Mouse (Mus musculus) CH12.LX (cell line): ENCODE results near the gene Pkdrej. TPM values are rescaled to one million over a fixed set of nuclear protein-coding genes. Genes with fewer than 3 reads are reported as not detected.

Source experiments
- DNase-seq: peaks from one replicate; pipeline ENCODE4 v3.0.0-alpha.2; 2013; ENCODE audit errors: extremely low read depth
- H3K27ac ChIP-seq: 2 replicates; pipeline ENCODE4 v1.5.1; 2012; ENCODE audit warnings: low read depth, mild to moderate bottlenecking, control low read depth, moderate library complexity; ENCODE audit not compliant: insufficient read depth
- H3K27me3 ChIP-seq: replicated peaks from 2 replicates; pipeline ENCODE3; 2012; ENCODE audit warnings: inconsistent platforms
- H3K36me3 ChIP-seq, 2 experiments: replicated peaks in 1 of 2; 2 replicates each; pipeline versions ENCODE3 to v1.6.1; 2012; ENCODE audit warnings: inconsistent platforms in 1 of 2, low read length in 1 of 2, mild to moderate bottlenecking in 1 of 2, mixed read lengths in 1 of 2, moderate library complexity in 1 of 2; ENCODE audit not compliant: control insufficient read depth in 1 of 2, insufficient read depth in 1 of 2
- H3K4me1 ChIP-seq, 2 experiments: 2 replicates each; pipeline ENCODE4 v1.6.1; 2012; ENCODE audit warnings: inconsistent platforms in 1 of 2, moderate library complexity in 1 of 2; ENCODE audit not compliant: insufficient read depth in 2 of 2, control insufficient read depth in 1 of 2
- H3K4me2 ChIP-seq: 2 replicates; pipeline ENCODE4 v1.6.1; 2012; ENCODE audit warnings: low read depth, mild to moderate bottlenecking, control low read depth; ENCODE audit not compliant: poor library complexity, insufficient read depth, severe bottlenecking
- H3K4me3 ChIP-seq, 3 experiments: fragments of 150-350 bp in 1 of 3; sonication (generic) in 1 of 3; replicated peaks in 1 of 3; 2 replicates each; pipeline versions ENCODE3 to v1.5.1; 2011 to 2012; ENCODE audit warnings: low read depth in 2 of 3, low read length in 2 of 3, mild to moderate bottlenecking in 2 of 3, moderate library complexity in 2 of 3, control low read depth in 1 of 3, improper control_type of control experiment in 1 of 3, inconsistent platforms in 1 of 3, mixed read lengths in 1 of 3; ENCODE audit not compliant: poor library complexity in 1 of 3
- H3K79me2 ChIP-seq: replicated peaks from 2 replicates; pipeline ENCODE4 v1.6.1; 2012; ENCODE audit warnings: mild to moderate bottlenecking, moderate library complexity; ENCODE audit not compliant: control insufficient read depth, poor library complexity, insufficient read depth, severe bottlenecking; ENCODE audit errors: extremely low read depth
- H3K9ac ChIP-seq: 2 replicates; pipeline ENCODE4 v1.6.1; 2012; ENCODE audit warnings: low read depth, mild to moderate bottlenecking, control low read depth, moderate library complexity; ENCODE audit not compliant: insufficient read depth
- H3K9me3 ChIP-seq: replicated peaks from 2 replicates; pipeline ENCODE3; 2012; ENCODE audit warnings: low read length, inconsistent platforms, mixed read lengths
- BHLHE40 ChIP-seq: IDR thresholded peaks from 2 replicates; pipeline ENCODE4 v1.6.1; 2011; ENCODE audit warnings: mild to moderate bottlenecking, low read depth, low read length, improper control_type of control experiment
- CHD1 ChIP-seq: IDR thresholded peaks from 2 replicates; pipeline ENCODE4 v1.6.1; 2012; ENCODE audit warnings: low read depth, low read length, improper control_type of control experiment, inconsistent platforms
- CHD2 ChIP-seq: IDR thresholded peaks from 2 replicates; pipeline ENCODE4 v1.6.1; 2011; ENCODE audit warnings: low read length, improper control_type of control experiment
- CTCF ChIP-seq, 2 experiments: IDR thresholded peaks in 1 of 2; conservative IDR thresholded peaks in 1 of 2; 2 replicates each; pipeline ENCODE4 v1.5.1; 2011 to 2012; ENCODE audit warnings: low read depth in 2 of 2, low read length in 2 of 2, improper control_type of control experiment in 1 of 2, inconsistent platforms in 1 of 2, mild to moderate bottlenecking in 1 of 2, moderate library complexity in 1 of 2
- E2F4 ChIP-seq: IDR thresholded peaks from 2 replicates; pipeline ENCODE4 v1.6.1; 2011; ENCODE audit warnings: low read depth, low read length, improper control_type of control experiment; ENCODE audit not compliant: insufficient replicate concordance
- ELF1 ChIP-seq: IDR thresholded peaks from 2 replicates; pipeline ENCODE4 v1.6.1; 2014; ENCODE audit warnings: low read depth, mild to moderate bottlenecking, inconsistent platforms, low read length, improper control_type of control experiment
- ETS1 ChIP-seq: conservative IDR thresholded peaks from 2 replicates; pipeline ENCODE4 v1.6.1; 2012; ENCODE audit warnings: low read depth, mild to moderate bottlenecking, inconsistent platforms, low read length, improper control_type of control experiment, moderate library complexity
- GABPA ChIP-seq: IDR thresholded peaks from 2 replicates; pipeline ENCODE4 v1.6.1; 2012; ENCODE audit warnings: low read depth, low read length, improper control_type of control experiment, inconsistent platforms; ENCODE audit not compliant: insufficient replicate concordance
- HCFC1 ChIP-seq: IDR thresholded peaks from 2 replicates; pipeline ENCODE4 v1.6.1; 2012; ENCODE audit warnings: low read depth, mild to moderate bottlenecking, inconsistent platforms, low read length, improper control_type of control experiment
- IRF4 ChIP-seq: IDR thresholded peaks from 2 replicates; pipeline ENCODE4 v1.6.1; 2014; ENCODE audit warnings: low read depth, mild to moderate bottlenecking, inconsistent platforms, low read length, improper control_type of control experiment
- KAT2A ChIP-seq: IDR thresholded peaks from 2 replicates; pipeline ENCODE4 v1.6.1; 2012; ENCODE audit warnings: low read length, improper control_type of control experiment, inconsistent platforms; ENCODE audit not compliant: insufficient replicate concordance
- MAFK ChIP-seq: IDR thresholded peaks from 2 replicates; pipeline ENCODE4 v1.6.1; 2011; ENCODE audit warnings: low read length, improper control_type of control experiment; ENCODE audit not compliant: insufficient replicate concordance
- MAX ChIP-seq: IDR thresholded peaks from 2 replicates; pipeline ENCODE4 v1.6.1; 2011; ENCODE audit warnings: low read length, improper control_type of control experiment
- MAZ ChIP-seq: IDR thresholded peaks from 2 replicates; pipeline ENCODE4 v1.6.1; 2012; ENCODE audit warnings: low read depth, mild to moderate bottlenecking, inconsistent platforms, low read length, improper control_type of control experiment, moderate library complexity
- MEF2A ChIP-seq: IDR thresholded peaks from 2 replicates; pipeline ENCODE4 v1.6.1; 2014; ENCODE audit warnings: low read depth, mild to moderate bottlenecking, inconsistent platforms, low read length, improper control_type of control experiment, borderline replicate concordance
- MXI1 ChIP-seq: IDR thresholded peaks from 2 replicates; pipeline ENCODE4 v1.6.1; 2011; ENCODE audit warnings: mild to moderate bottlenecking, low read depth, low read length, improper control_type of control experiment
- MYC ChIP-seq: IDR thresholded peaks from 2 replicates; pipeline ENCODE4 v1.6.1; 2011; ENCODE audit warnings: low read depth, mild to moderate bottlenecking, improper control_type of control experiment, low read length
- NELFE ChIP-seq: IDR thresholded peaks from 2 replicates; pipeline ENCODE4 v1.6.1; 2011; ENCODE audit warnings: low read depth, low read length, improper control_type of control experiment
- NRF1 ChIP-seq: IDR thresholded peaks from 2 replicates; pipeline ENCODE4 v1.6.1; 2014; ENCODE audit warnings: low read depth, mild to moderate bottlenecking, inconsistent platforms, low read length, improper control_type of control experiment, moderate library complexity
- PAX5 ChIP-seq: IDR thresholded peaks from 2 replicates; pipeline ENCODE4 v1.6.1; 2012; ENCODE audit warnings: low read length, inconsistent platforms, mixed read lengths
- POLR2A ChIP-seq: IDR thresholded peaks from 2 replicates; pipeline ENCODE4 v1.6.1; 2011; ENCODE audit warnings: low read depth, mild to moderate bottlenecking, improper control_type of control experiment, low read length
- POLR2AphosphoS2 ChIP-seq: IDR thresholded peaks from 2 replicates; pipeline ENCODE4 v1.6.1; 2011; ENCODE audit warnings: low read depth, low read length, improper control_type of control experiment
- RAD21 ChIP-seq: IDR thresholded peaks from 2 replicates; pipeline ENCODE4 v1.6.1; 2011; ENCODE audit warnings: low read depth, mild to moderate bottlenecking, low read length, improper control_type of control experiment, moderate library complexity
- RCOR1 ChIP-seq: conservative IDR thresholded peaks from 2 replicates; pipeline ENCODE4 v1.6.1; 2012; ENCODE audit warnings: low read depth, mild to moderate bottlenecking, inconsistent platforms, low read length, improper control_type of control experiment
- SIN3A ChIP-seq: IDR thresholded peaks from 2 replicates; pipeline ENCODE4 v1.6.1; 2012; ENCODE audit warnings: low read length, improper control_type of control experiment, inconsistent platforms
- TBP ChIP-seq: conservative IDR thresholded peaks from 2 replicates; pipeline ENCODE4 v1.6.1; 2011; ENCODE audit warnings: low read depth, low read length, improper control_type of control experiment
- TCF12 ChIP-seq: IDR thresholded peaks from 2 replicates; pipeline ENCODE4 v1.6.1; 2014; ENCODE audit warnings: low read depth, mild to moderate bottlenecking, inconsistent platforms, low read length, improper control_type of control experiment
- UBTF ChIP-seq: IDR thresholded peaks from 2 replicates; pipeline ENCODE4 v1.6.1; 2012; ENCODE audit warnings: low read depth, mild to moderate bottlenecking, inconsistent platforms, low read length, improper control_type of control experiment, moderate library complexity
- USF1 ChIP-seq: IDR thresholded peaks from 2 replicates; pipeline ENCODE4 v1.6.1; 2014; ENCODE audit warnings: low read depth, mild to moderate bottlenecking, inconsistent platforms, low read length, improper control_type of control experiment
- USF2 ChIP-seq: conservative IDR thresholded peaks from 2 replicates; pipeline ENCODE4 v1.6.1; 2011; ENCODE audit warnings: low read depth, low read length, improper control_type of control experiment
- ZC3H11A ChIP-seq: IDR thresholded peaks from 2 replicates; pipeline ENCODE4 v1.6.1; 2012; ENCODE audit warnings: low read depth, mild to moderate bottlenecking, inconsistent platforms, low read length, improper control_type of control experiment
- ZKSCAN1 ChIP-seq: IDR thresholded peaks from 2 replicates; pipeline ENCODE4 v1.6.1; 2012; ENCODE audit warnings: low read depth, inconsistent platforms, low read length, improper control_type of control experiment, borderline replicate concordance
- ZMIZ1 ChIP-seq: IDR thresholded peaks from 2 replicates; pipeline ENCODE4 v1.6.1; 2012; ENCODE audit warnings: low read depth, mild to moderate bottlenecking, inconsistent platforms, low read length, improper control_type of control experiment
- ZNF384 ChIP-seq: IDR thresholded peaks from 2 replicates; pipeline ENCODE4 v1.6.1; 2012; ENCODE audit warnings: low read depth, low read length, improper control_type of control experiment, inconsistent platforms
- dilution Hi-C: fragments of 300-500 bp; cut with MboI; formaldehyde crosslinking; loops from 2 replicates; pipeline ENCODE4 v1.14.3; 2020; ENCODE audit warnings: low sequenced_read_pairs; ENCODE audit not compliant: extremely low pct_unique_long_range_greater_than_20kb, extremely low pct_ligation_motif_present
- in situ Hi-C: fragments of 300-500 bp; cut with MboI; formaldehyde crosslinking; loops from 3 replicates; pipeline ENCODE4 v1.14.3; 2019; ENCODE audit warnings: low sequenced_read_pairs, low pct_ligation_motif_present, low pct_unique_long_range_greater_than_20kb, mixed read lengths
- polyA plus RNA-seq: library from polyadenylated mRNA; unstranded; fragments of >175 nt; gene quantifications from 2 replicates; pipeline ENCODE4 v1.2.1, GENCODE M21; 2012; ENCODE audit warnings: low read depth; ENCODE audit not compliant: insufficient read length
- total RNA-seq, 2 experiments: library from RNA; depleted of rRNA; stranded (reverse); fragments of 300-350 nt in 1 of 2; fragments of >200 nt in 1 of 2; gene quantifications; 2 replicates each; pipeline ENCODE4 v1.2.3; 2012 to 2014

Gene Pkdrej
- total and polyA plus RNA-seq, 3 experiments, result not detected

DNA sequence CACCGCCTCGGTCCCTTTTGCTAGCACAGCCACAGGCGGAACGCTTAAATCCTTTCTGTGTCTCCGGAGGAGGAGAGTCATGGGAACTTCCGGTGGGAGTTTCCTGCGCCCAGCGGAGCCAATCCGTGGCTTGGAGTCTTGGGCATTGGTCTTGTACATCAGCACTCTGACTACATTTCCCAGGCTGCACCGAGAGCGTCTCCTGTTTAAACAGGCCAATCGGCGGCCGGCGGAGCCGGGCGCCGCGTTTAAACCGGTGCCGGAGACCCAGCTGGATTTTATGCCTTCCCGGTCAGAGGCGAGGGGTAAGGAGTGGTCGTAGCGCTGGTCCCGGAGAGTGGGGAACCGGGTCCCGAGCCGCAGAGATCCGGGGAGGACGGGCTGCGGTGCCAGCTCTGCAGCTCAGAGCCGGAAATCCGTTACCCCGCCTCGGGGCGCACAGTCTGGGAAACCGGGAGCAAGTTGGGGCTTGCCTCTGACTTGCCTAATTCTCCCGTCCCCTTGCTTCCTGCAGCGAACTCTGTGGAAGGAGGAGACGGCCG, 38.0 kb upstream of the Pkdrej start, which contains the start of gene Gtse1:
Gene Gtse1 (plus strand): TSS at position 256 of the 542 bp plus-strand sequence.
- peak within 1 kb of the TSS; percentile 15 for H3K27ac ChIP-seq
- peak within 1 kb of the TSS; percentile 83 for H3K9ac ChIP-seq
- no peaks in the 10 kb centered on the region for H3K9me3 ChIP-seq
- TF ChIP-seq NELFE, result peak; percentile 72
- TF ChIP-seq ETS1, result peak; percentile 18; the same call in 1 of the 2 replicates
- TF ChIP-seq RAD21, result no peak
- peak; percentile 73 for TF ChIP-seq ZMIZ1
- TF ChIP-seq USF2, result no peak
- peak; percentile 93 for TF ChIP-seq CHD1
- peak; percentile 23; the same call in 1 of the 2 replicates for TF ChIP-seq NRF1
- TF ChIP-seq TBP, result peak; percentile 92
- TF ChIP-seq ZC3H11A, result no peak
- no peak for TF ChIP-seq USF1
- peak; percentile 87; the same call in 1 of the 2 replicates for TF ChIP-seq E2F4
- peak; percentile 80 for TF ChIP-seq TCF12
- peak; percentile 69 for TF ChIP-seq IRF4
- peak; percentile 97 for TF ChIP-seq HCFC1
- peak; percentile 89 for TF ChIP-seq MXI1
- TF ChIP-seq MAX, result no peak; the same call in 1 of the 2 replicates
- no peak for TF ChIP-seq UBTF
- TF ChIP-seq MEF2A, result peak; percentile 28
- TF ChIP-seq BHLHE40, result 0 out of 2 replicates have a peak, but pooled peaks have one; percentile 12
- peak; percentile 61; the same call in 1 of the 2 replicates for TF ChIP-seq GABPA
- no peak for TF ChIP-seq CTCF (conservative IDR thresholded peaks at IDR 0.05 in 1 of 2, IDR thresholded peaks at IDR 0.05 in 1 of 2; ENCODE audit: low read depth in 2 of 2, low read length in 2 of 2)
- no peak for TF ChIP-seq ZNF384
- TF ChIP-seq MAFK, result no peak
- TF ChIP-seq KAT2A, result peak; percentile 97; the same call in 1 of the 2 replicates
- no peak for TF ChIP-seq ZKSCAN1
- TF ChIP-seq ELF1, result peak; percentile 73
- peak; percentile 78 for TF ChIP-seq CHD2
- TF ChIP-seq PAX5, result no peak
- TF ChIP-seq RCOR1, result 0 out of 2 replicates have a peak, but pooled peaks have one; percentile 47
- TF ChIP-seq POLR2A, result peak; percentile 82
- 0 out of 2 replicates have a peak, but pooled peaks have one; percentile 71 for TF ChIP-seq POLR2AphosphoS2
- TF ChIP-seq MYC, result no peak
- peak; percentile 99 for TF ChIP-seq SIN3A
- TF ChIP-seq MAZ, result peak; percentile 74; the same call in 1 of the 2 replicates
- peak within 1 kb of the TSS; percentile 75 for H3K4me2 ChIP-seq
- peaks cover 3 to 33% of the 10 kb centered on the region in 2 experiments for H3K4me1 ChIP-seq
- no peaks in the 10 kb centered on the region for H3K27me3 ChIP-seq
- peak; percentile 97 for DNase-seq
- in situ Hi-C loops, result loop anchor here (5.0 kb wide), 2 partner anchors 142 to 247 kb away; no protein-coding TSS in a partner anchor
- H3K79me2 ChIP-seq, result peaks cover 32% of the 10 kb centered on the region
- dilution Hi-C loops, result no loop called here
- peaks cover 27 to 47% of the 10 kb centered on the region in 2 experiments for H3K36me3 ChIP-seq
- peak within 1 kb of the TSS; percentile 80 to 86 (median 84) for H3K4me3 ChIP-seq
